Mouse (Mus musculus) gastrocnemius, postnatal 25 days (tissue): ENCODE results near the gene Shkbp1. TPM values are rescaled to one million over a fixed set of nuclear protein-coding genes. Genes with fewer than 3 reads are reported as not detected.

Experiments used
- DNase-seq: peaks from one replicate; pipeline ENCODE4 v3.0.0; 2022
- long read RNA-seq, 2 experiments: library from polyadenylated mRNA; stranded (forward); transcript quantifications; one replicate each; pipeline ENCODE4 v2.0.0; 2021
- total RNA-seq, 2 experiments: library from RNA; stranded (reverse); gene quantifications; 1 replicate in 1 of 2; 2 replicates in 1 of 2; pipeline ENCODE4 v1.2.3; 2021

The Shkbp1 gene
- total RNA-seq = 1 to 10 TPM in 1 of 2 experiments, under 1 TPM in 1; 1.00 to 3.1 TPM
- long read RNA-seq, experiment 1, partial matches to known transcripts = 1 of 3 reads
- long read RNA-seq, experiment 1, other reads (novel, unspliced or antisense) = 1 of 3 reads
- long read RNA-seq, experiment 2, partial matches to known transcripts = 1 of 7 reads
- long read RNA-seq, experiment 2, other reads (novel, unspliced or antisense) = 2 of 7 reads

- peak; percentile 86 for DNase-seq
These were observed at the start of gene Shkbp1 for GRCm38 (mm10) chr7:27355745-27356240. Shkbp1 (minus strand) TSS chr7:27356019.

GRCm38 (mm10) chr7:27404203-27404942 lies 48.6 kb upstream of the Shkbp1 start:
- DNase-seq = peak; percentile 13

GRCm38 (mm10) chr7:27402675-27403074 lies 46.9 kb upstream of the Shkbp1 start:
- no peak for DNase-seq

GRCm38 (mm10) chr7:27400545-27400944 lies 44.7 kb upstream of the Shkbp1 start:
- DNase-seq = no peak

- no peak for DNase-seq
These were observed 41.5 kb upstream of the Shkbp1 start for GRCm38 (mm10) chr7:27397048-27397949.

GRCm38 (mm10) chr7:27396184-27397047 lies 40.6 kb upstream of the Shkbp1 start:
- no peak for DNase-seq

- no peak for DNase-seq
These were observed 39.8 kb upstream of the Shkbp1 start for GRCm38 (mm10) chr7:27395521-27396183.

GRCm38 (mm10) chr7:27391416-27391815 lies 35.6 kb upstream of the Shkbp1 start:
- no peak for DNase-seq

- DNase-seq = no peak
These were observed 33.4 kb upstream of the Shkbp1 start for GRCm38 (mm10) chr7:27389213-27389612.

GRCm38 (mm10) chr7:27384731-27385130 lies 28.9 kb upstream of the Shkbp1 start:
- no peak for DNase-seq

GRCm38 (mm10) chr7:27384134-27384533 lies 28.3 kb upstream of the Shkbp1 start:
- DNase-seq = no peak

- no peak for DNase-seq
These were observed 27.4 kb upstream of the Shkbp1 start for GRCm38 (mm10) chr7:27383233-27383632.

GRCm38 (mm10) chr7:27381560-27381959 lies 25.7 kb upstream of the Shkbp1 start:
- no peak for DNase-seq

- no peak for DNase-seq
These were observed 25.2 kb upstream of the Shkbp1 start for GRCm38 (mm10) chr7:27381009-27381408.

- DNase-seq = no peak
These were observed 24.0 kb upstream of the Shkbp1 start for GRCm38 (mm10) chr7:27379836-27380235.

GRCm38 (mm10) chr7:27378431-27378830 lies 22.6 kb upstream of the Shkbp1 start:
- no peak for DNase-seq

- DNase-seq = no peak
These were observed 19.5 kb upstream of the Shkbp1 start for GRCm38 (mm10) chr7:27375274-27375673.

- no peak for DNase-seq
These were observed 16.1 kb upstream of the Shkbp1 start for GRCm38 (mm10) chr7:27371715-27372462.

GRCm38 (mm10) chr7:27369111-27369510 lies 13.3 kb upstream of the Shkbp1 start:
- no peak for DNase-seq

- no peak for DNase-seq
These were observed 12.2 kb upstream of the Shkbp1 start for GRCm38 (mm10) chr7:27367976-27368375.
